Mouse (Mus musculus) megakaryocyte, embryonic 14.5 days (primary cell): ENCODE results near the gene Zdhhc7.

Experiments used
- FLI1 ChIP-seq: IDR thresholded peaks from 2 replicates; pipeline ENCODE4 v1.6.1; 2012; ENCODE audit warnings: low read length, inconsistent platforms, mixed read lengths
- GATA1 ChIP-seq: IDR thresholded peaks from 3 replicates; pipeline ENCODE4 v1.6.1; 2012; ENCODE audit warnings: mixed read lengths, low read length, inconsistent platforms, borderline replicate concordance

GRCm38 (mm10) chr8:120074516-120074915, 26.8 kb downstream of the Zdhhc7 start:
- TF ChIP-seq FLI1 (no peak), GATA1 (no peak)
